Mouse (Mus musculus) embryo, embryonic 9.5 days (tissue): ENCODE measurements at regions not wholly inside any gene's neighbourhood (a gene's known extent, or its start where the extent isn't known, plus 50 kb on each side); places are given as distances from the start of the nearest gene placed in this dataset.
A peak's percentile ranks its signal among the peaks of the same experiment; 100 is the strongest.

Source experiments
- DNase-seq: peaks from one replicate; pipeline ENCODE4 v3.0.0-alpha.2; 2017; ENCODE audit errors: extremely low spot score

DNA sequence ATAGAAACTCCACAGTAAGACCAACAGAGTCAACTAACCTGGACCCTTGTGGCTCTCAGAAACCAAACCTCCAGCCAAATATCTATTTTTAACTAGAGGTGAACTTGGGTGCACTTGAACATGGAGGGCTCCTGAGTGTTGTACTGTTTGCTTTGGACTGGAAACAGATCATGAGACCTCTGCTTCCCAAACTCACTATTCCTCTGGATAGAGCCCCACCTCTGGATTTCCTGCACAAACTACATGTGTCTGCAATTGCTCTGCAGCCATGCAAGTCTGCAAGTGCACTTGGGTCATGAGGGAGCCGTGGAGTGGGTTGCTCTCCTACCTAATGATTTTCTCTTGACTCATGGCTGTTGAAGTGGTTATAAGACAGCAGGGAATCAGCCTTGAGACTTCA is 759.9 kb upstream of the Fam160b2 start:
- no peak for DNase-seq

DNA sequence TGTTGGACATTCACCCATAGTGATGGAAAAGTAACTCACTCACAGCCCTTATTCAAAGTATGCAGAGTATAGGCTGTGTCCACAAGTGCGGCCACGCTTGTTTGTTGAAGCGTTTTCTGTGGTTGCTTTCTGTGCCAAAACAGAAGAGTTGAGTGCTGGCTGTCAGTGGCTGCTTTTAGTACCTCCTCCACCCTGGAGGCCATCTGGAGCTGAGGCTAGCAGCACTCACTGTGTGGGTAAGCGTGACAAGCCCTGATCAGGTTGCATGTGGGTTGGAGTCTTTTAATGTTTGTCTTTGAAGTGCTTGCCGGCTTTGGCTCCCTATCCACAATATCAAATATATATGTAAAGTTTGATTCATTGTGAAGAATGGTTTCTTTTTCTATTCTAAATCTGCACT is 738.6 kb upstream of the Fam160b2 start:
- DNase-seq = no peak

DNA sequence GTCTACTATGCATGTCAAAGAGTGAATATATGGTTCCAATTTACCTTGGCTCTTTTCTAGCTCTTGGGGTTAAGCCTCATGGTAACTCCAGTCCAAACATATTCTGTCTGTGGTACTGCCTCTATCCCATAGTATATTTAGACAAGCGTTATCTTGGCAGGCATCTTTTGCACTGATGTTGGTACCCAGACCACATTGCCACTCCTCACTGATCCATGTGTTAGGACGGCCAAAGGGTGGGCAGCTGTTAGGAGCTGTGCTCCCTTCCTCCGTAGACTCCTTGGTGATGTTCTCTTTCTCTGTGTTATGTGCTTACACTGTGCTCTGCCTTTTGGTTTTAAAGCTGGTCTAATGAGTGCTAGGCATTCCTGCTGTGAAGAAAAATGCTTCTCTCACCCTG is 737.3 kb upstream of the Fam160b2 start:
- DNase-seq = no peak

DNA sequence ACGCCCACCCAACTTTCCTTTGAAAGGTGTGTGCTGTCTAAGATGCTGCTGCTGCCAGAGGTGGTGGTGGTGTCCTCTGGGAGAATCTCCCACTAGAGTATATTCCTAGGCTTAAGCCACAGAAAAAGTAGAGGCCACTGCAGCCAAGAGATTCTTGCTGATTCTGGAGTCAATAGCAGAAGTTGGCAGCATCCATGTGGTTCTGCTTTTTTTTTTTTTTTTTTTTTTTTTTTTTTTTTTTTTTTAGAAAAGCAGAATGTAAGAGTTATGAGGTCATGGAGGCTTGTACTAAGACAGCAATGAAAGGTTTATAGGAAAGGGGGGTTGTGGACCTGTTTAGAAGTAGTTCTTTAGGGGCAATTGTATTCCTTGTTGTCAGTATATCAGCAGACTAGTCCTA is 734.4 kb upstream of the Fam160b2 start:
- no peak for DNase-seq

DNA sequence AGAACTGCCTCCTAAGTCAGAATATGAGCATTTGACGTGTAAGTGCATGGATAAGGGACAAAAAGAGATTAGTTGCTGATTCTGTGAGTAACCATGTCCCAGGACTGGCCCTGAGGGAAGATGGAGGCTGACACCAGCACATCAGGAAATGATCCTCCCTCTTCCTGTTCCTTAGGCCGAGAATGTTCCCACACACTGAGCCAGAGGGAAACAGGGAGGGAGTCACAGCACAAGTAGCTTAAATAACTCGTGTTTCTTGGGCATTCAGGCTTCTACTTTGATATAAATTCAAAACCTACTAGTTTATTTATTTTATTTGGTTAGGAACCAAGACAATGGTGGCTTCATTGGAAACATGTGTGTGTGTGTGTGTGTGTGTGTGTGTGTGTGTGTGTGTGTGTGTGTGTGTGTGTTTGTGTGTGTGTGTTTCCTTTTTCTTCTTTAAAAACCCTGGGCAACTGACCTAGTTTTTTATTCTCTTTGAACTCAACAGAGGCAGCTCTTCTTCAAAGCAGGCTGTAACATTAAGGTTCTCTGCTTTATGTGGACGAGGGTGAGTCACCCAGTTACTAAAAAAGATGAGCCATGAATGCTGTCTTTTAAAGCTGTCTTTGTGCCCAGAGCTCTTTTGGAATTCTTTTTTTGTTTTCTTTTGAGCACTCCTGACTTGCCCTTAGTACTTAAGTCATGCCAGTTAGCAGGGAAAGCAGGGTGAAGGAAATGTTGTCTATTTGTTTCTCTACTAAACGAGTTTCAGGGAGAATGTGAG is 730.4 kb upstream of the Fam160b2 start:
- no peak for DNase-seq

DNA sequence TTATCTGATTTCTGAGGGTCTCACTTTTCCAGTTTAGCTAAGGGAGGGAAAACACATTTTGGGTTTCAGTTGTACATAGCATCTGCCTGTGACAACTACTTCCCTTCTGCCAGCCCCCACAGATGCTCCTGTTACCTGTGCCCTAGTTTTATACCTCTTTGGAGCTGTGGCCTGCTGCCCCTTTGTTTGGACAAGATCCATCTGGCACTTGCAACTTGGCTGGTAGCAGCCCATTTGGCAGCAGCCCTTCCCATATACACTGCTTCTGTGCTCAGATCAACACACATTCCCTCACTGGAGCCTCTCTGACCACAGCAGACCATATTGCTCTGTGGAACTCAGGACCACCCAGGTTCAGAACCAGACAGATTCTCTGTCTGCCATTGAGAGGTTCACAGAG is 728.0 kb upstream of the Fam160b2 start:
- no peak for DNase-seq

DNA sequence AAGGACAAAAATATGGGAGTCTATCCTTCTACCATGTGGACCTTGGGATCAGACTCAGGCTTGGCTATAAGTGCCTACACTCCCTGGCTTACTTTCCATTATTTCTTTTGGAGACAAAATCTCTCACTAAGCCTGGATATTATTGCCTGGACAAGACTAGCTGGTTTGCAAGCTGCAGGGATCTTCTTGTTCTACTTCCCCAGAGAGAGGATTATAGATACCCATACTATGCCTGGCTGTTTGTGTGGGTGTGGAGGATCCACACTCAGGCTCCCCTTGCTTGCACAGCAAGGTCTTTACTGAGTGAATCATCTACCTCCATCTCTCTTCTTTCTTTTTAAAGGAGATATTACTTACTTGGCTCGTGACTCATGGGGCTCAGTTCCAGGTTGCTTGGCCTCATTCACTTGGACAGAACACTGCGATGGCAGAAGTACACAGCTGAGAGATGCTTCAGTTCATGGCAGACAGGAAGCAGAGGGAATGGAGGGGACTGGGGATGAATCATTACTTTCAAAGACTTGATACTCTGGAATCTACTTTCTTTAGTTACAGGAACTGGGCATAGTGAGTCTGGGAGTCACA is 727.0 kb upstream of the Fam160b2 start:
- DNase-seq = no peak

DNA sequence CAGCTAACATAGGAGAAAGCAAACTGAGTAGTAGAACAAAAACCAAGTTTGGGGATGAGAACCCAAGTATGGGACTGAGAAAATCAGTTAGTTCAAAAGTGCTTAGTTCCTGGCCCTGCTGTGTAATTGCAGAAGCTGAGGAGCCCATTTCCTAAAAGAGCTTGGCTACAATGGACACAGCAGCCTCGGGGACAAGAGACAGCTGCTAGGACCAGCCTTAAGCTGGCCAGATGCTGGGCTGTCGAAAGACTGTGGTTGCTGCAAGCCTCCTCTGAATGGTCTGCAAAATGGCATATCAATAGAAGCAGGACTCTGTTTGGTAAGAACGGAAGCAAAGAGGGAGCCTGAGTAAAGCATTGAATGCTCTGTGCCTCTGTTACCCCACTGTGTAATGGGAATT is 715.6 kb upstream of the Fam160b2 start:
- DNase-seq = no peak

DNA sequence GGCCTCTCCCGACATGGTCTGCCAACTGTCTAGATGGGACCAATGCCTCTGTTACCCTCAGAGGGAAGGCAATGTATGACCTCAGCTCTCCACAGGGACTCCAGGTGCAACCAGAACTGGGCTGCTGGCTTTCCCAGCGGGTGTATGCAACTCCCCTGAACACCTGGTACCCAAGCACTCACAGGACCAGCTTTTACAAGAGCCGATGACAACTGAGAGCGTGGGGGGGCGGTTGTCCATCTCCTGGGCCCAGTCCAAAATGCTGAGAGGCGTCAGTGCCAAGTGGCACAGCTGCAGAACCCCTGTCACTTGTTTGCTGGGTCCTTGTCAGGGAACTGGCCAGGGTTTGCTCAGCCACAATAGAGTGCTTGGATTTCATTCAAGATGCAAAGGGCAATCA is 700.1 kb upstream of the Fam160b2 start:
- no peak for DNase-seq

DNA sequence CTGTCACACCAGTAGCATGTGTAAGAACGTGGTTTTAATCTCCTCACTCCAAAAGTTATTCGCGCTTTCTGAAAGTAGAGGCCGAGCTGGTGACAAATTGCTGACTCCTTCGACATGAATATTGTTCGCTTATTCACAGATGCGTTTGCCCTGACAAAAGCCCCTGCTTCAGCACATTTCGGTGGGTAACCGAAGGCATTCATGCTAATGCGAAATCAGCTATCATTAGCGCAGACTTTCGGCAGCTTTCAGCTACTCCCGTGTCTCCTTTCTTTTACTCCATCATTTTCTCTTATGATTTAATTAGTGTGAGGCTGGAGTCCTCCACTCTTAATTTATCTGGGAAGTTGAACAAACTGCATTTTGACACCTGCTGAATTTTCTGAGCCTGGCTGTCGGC is 681.9 kb upstream of the Fam160b2 start:
- DNase-seq = no peak

DNA sequence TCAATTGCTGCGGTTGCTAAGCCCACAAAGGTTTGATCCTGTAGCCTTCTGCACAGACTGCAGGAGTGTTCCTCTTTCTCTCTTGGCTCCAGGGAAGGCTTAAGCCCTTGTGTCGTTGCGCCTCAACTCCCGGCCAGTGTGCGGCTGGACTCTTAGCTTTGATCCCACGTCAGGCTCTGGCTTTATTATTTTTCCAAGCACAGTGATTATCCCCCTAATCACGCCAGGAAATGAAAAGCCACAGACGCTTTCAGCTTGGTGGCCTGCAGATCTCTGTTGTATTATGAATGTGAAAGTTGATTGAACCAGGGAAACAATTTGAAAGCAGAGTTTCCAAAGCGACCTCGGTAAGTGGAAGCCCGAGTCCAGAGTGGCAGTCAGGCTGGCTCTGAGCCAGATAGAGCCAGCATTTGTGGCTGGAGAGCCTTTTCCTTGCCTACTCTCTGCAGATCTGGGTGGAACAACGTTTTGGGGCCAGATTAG is 676.7 kb upstream of the Fam160b2 start:
- DNase-seq = no peak

DNA sequence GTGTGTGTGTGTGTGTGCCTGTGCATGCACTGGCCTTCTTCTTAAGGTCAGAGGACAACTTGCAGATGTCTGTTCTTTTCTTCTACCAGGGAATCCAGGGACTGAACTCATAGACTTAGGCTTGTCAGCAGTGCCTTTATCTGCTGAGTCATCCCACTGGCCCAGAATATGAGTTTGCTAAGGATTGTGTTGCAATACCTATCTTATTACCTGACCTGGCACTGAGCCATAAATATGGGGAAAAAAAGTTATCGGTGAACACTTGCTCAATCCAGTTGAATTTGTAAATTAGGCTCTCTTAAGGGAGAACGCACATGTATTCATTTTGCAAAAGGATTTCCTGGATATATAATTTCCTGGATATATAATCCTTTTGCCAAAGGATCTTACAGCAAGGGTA is 672.8 kb upstream of the Fam160b2 start:
- DNase-seq = no peak

DNA sequence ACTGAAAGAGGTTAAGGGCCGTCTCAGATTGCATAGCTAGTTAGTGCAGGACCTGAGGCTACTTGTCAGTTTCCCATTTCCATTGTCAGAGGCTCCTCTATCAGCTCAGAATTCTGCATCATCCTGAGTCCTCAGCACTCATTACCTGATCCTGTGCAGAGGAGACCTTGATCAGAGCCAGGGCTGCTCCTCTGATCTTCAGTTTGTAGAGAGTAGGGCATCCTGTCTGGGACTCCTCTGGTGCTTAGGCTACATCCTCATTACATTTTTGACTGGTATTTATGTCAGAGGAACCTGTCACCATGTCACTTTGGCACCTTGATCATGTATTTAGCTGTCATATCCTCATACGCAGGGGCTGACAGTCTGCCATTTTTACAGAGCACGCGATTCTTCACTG is 658.0 kb upstream of the Fam160b2 start:
- DNase-seq = no peak

DNA sequence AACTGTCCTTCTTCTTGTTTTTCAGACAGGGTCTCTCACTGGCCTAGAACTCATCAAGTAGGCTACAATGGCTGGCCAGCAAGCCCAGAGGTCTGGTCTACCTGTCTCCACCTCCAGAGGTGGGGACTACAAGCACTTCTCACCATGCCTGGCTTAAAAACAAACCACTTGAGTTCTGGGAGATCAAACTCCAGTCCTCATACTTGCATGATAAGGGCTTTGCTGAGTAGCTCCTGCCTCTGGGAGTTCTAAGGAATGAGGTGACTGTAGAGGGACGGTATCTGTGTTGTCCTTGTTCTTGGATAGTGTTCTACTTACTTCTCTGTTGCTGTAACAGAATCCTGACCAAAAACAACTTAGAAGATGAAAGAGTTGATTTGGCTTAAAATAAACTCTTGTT is 654.6 kb upstream of the Fam160b2 start:
- DNase-seq = no peak

DNA sequence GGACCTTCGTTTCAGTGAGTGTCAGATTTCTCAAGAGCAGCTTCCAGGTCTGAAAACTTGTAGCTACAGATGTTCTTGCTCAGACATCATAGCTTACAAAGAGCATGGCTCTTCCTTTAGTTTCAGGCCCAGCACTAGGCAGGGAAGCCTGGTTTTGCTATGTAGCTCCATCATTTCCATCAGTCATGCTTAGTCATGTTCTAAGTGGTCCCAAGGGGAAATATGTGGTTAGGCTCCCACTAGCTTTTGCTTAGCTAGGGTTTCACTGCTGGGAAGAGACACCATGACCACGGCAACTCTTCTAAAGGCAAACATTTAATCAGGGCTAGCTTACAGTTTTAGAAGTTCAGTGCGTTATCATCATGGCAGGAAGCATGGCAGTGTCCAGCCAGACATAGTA is 652.5 kb upstream of the Fam160b2 start:
- DNase-seq = no peak

DNA sequence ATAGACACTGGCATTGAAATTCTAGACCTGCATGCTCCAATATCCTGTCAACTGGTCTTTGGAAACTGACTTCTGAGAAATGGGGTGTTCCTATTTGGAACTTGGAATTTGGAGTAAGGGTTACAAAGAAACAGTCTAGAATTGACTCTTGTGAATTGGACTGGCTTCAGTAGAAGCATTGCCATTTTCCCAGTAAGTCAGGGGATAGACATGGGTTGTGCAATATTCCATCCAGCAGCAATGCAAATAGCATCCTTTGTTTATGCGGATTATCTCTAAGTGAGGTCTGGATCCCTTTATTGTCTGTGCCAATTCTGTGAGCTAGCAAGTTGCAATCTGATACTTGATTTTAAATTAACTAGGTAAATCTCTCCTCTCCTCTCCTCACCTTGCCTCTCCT is 651.5 kb upstream of the Fam160b2 start:
- DNase-seq = no peak

DNA sequence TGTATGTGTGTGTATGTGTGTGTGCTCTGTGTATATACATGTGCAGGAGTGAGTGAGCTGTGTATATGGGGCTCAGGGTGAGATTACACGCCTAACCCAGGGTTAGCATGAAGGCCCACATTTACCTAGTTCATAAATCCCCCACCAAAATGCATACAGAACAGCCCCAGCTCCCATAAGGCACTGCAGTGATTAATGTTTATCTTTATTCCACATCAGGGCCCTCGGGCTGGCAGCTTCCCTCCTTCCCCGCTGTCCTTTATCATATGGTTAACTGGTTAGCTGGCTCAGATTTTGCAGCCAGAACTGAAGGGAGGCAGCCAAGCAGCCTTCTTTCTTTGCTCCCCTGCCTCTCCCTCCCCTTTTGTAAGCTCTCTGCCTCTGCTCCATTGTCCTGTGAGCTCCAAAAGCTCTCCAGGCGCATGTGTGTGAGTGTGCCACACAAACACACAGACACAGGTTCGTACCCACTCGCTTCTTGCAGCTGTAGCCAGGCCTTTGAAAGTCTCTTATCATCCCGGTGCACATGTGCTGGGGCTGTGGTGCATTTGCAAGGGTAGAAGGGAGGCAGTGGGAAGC is 649.8 kb upstream of the Fam160b2 start:
- no peak for DNase-seq

DNA sequence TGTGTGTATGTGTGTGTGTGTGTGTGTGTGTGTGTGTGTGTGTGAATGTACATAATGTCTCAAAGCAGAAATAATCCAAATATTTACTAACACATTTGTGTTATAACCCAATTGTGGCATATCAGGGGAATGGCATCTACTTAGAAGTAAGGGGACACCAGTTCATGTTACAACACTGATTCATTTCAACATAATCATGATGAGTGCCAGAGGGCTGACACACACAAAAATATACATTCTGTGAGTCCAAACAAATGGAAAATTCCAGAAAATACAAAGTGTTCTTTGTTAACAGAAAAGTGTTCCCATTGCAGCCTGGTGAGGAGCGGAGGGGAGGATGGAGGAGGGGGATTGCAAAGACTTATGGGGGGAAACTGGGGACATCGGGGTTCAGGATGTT is 648.9 kb upstream of the Fam160b2 start:
- no peak for DNase-seq

DNA sequence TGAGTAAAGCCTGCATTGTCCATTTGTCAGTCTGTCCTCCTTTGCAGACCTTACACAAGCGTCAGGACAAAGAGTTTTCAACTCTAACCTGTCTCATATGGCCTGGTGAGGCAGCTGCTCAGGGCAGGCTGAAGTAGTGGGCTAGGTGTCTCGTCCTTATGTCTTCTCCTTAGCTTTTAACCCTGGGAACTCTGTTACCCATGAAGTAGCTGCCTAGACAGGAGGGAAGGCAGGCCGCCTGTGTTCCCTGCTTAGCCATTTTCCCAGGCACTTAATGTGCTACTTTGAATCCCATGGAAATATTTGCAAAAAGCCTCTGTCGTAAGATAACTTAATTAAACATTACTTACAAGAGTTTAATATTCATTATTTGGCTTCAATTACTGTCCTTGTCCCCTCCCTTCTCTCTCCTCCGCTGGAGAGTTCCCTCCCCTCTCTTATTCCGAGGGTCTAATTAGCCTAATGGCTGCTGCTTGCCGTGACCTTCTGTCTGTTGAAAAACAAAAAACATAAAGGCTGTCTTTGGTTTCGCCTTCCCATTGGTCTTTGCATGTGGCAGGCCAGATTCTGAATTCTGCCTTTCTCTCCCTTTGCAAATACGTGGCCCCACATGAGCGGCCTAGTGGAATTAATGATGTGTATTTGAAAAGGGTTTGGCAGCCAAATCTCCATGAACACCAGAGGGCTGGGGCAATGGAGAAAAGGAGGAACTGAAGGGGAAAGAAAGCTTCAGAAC is 642.2 kb upstream of the Fam160b2 start:
- peak; percentile 33 for DNase-seq

DNA sequence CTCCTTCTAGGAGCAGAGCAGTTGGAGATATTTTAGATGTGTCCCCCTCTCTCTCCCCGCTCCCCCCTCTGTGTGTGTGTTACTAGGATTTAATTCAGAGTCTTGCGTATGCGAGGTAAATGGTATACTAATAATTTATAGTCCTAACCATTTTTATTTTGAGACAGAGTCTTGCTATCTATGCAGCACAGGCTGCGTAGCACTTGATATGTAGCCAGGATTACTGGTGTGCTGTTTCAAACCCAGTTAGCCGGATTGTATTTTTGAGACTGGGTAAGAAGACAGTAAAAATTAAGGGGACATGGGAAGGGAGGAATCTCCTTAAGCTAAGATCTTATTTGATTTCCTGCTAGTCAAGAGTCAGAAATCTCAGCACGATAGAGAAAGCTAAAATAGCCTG is 636.6 kb upstream of the Fam160b2 start:
- no peak for DNase-seq

DNA sequence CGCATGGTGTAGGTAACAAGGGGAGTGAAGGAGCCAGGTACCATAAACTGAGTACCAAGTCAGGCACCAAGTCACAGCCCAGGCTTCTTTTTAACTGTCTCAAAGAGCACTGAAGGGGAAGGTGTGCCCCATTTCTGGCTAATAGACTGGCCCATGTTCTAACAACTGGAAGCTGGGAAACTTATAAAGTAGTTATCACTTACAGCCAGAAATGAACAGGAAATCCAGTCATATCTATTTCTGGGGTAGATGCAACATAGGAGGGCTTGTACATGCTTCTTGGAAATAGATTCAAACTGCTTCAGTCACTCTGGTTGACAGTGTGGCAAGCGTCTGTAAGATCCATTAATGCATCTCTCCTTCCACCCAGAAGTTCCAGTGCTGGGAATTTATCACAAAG is 635.3 kb upstream of the Fam160b2 start:
- no peak for DNase-seq

DNA sequence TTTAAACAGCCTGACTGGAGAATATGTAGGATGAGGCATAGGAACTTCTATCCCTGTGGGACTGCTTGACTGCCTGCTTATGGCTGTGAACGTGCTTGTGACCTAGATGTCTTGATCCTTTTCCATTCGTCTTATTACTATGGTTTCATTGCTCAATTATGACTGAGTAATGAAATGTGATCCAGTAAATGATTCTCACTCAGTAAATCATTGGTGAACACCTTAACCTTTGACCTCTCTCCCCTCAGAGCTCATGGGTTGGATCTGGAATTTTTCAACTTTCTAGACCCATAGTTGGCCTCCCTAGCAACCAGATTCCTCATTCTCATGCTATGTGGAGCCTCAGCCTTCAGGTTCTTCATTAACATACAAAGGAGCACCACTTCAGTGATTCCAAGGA is 634.6 kb upstream of the Fam160b2 start:
- no peak for DNase-seq
